Mouse (Mus musculus) lung, adult 2 months (tissue): ENCODE data around the gene D330045A20Rik.

ENCODE experiments used
- CTCF ChIP-seq: fragments of 200-500 bp; IDR thresholded peaks from 2 replicates; pipeline ENCODE4 v1.5.1; 2011; ENCODE audit warnings: mild to moderate bottlenecking, low read length, control low read depth; ENCODE audit not compliant: insufficient read depth
- POLR2A ChIP-seq: fragments of 200-500 bp; IDR thresholded peaks from 2 replicates; pipeline ENCODE4 v1.6.1; 2011; ENCODE audit warnings: low read depth, mild to moderate bottlenecking, control low read depth, low read length, borderline replicate concordance; ENCODE audit errors: extremely low read depth

DNA sequence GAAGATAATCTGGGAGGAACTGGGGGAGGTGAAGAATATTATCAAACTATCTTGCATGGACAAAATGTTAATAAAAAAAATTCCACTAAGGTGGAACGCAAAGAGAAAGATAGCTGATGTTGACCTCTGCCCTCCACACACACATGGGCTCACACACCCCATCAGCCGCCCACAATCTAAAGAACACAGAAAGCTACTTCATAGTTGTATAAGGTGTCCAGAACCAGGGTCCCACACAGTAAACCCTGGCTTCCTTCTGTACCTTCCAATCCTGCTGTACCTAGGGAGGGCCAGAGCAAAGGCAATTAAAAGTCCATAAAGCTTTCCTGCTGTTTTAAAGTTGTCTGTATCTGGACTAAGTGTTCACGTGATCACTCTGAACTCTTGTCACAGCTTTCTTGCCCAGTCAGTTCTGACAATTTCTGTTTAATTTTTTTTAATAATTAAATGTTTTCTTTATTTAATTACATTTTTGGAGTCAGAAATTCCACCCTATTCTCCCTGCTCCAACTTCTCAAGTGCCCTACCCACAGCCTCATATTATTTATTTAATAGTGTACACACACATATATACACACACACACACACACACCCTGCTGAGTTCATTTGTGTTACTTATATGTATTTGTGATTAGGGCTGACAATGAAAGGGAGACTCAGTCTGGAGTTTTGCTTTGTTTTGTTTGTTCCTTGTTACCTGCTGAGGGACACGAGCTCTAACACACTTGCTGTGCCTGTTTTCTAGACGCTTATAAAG lies 57.7 kb downstream of the D330045A20Rik start:
- TF ChIP-seq POLR2A = no peak
- TF ChIP-seq CTCF = no peak
